Mouse (Mus musculus): ENCODE data around the gene Man2a1. TPM values are rescaled to one million over a fixed set of nuclear protein-coding genes. Genes with fewer than 3 reads are reported as not detected.

The Man2a1 gene
- total and polyA plus RNA-seq, 3 experiments, result 4.7 to 18.5 (median 17.2) TPM

DNA sequence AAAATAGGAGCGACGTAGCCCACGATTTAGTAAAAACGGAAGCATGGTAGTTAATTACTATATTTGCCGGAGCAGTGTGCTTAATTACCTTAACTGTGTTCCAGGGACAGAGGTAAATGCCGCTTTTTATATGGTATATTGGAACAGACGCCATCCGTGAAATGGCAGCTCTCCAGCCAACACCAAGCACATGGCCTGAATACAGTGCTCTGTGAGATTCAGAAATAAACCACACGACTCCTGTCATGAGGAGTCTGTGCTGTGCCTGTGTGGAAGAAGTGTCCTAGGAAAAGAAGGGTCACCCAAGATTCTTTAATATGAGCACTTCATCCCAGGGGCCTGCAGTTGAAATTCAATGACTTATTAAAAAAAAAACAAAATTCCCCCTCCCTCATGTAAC, 50.2 kb downstream of the Man2a1 start:
- intact Hi-C loops (cut with DNase I), result no loop called here
- WGBS, result 94% methylated on average over 9 of the region's 9 CpGs
- H3K79me2 ChIP-seq (replicated peaks; ENCODE audit: control insufficient read depth, insufficient read depth, low read length), result no peaks in the 10 kb centered on the region; the same call in 1 of the 2 replicates
- no peak for DNase-seq
- no peaks in the 10 kb centered on the region for H3K27me3 ChIP-seq (ENCODE audit: control insufficient read depth, insufficient read depth, low read length)
- peaks cover 2% of the 10 kb centered on the region; the same call in 1 of the 2 replicates for H3K36me3 ChIP-seq (ENCODE audit: control insufficient read depth, insufficient read depth, low read length)
- no peak overlapping the region for H3K9ac ChIP-seq (ENCODE audit: low read depth, low read length)
- H3K27ac ChIP-seq, result no peak overlapping the region
- TF ChIP-seq CTCF (IDR thresholded peaks at IDR 0.05) (no peak), EP300 (IDR thresholded peaks at IDR 0.05; ENCODE audit: insufficient read depth, low read depth, low read length) (no peak), POLR2A (IDR thresholded peaks at IDR 0.05; ENCODE audit: insufficient read depth, low read depth, low read length) (no peak)
- H3K4me1 ChIP-seq (ENCODE audit: control insufficient read depth, insufficient read depth, low read length), result no peaks in the 10 kb centered on the region; the same call in 1 of the 2 replicates
- H3K4me3 ChIP-seq, result no peak overlapping the region

DNA sequence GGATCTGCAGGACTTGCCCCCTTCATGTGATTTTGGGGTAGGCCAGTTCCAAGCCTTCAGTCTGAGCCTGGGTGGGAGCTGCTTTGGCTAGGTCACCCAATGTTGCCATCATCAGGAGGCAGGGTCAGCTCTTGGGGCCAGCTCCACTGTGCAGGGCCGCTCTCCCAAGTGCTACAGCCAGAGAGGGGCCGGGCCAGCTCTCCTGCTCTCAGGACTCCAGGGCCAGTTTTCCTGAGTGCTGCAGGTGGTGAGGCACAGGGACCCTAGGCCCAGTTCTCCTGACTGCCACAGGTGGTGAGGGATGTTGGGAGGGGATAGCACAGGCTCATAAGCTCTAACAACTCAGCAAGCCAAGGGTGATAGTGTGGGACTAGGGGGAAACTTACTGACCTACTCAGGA, 53.1 kb downstream of the Man2a1 start:
- DNase-seq, result no peak
- H3K36me3 ChIP-seq (ENCODE audit: control insufficient read depth, insufficient read depth, low read length), result peaks cover 4% of the 10 kb centered on the region
- H3K4me3 ChIP-seq, result no peak overlapping the region
- H3K79me2 ChIP-seq (replicated peaks; ENCODE audit: control insufficient read depth, insufficient read depth, low read length), result no peaks in the 10 kb centered on the region; the same call in 1 of the 2 replicates
- no peaks in the 10 kb centered on the region for H3K4me1 ChIP-seq (ENCODE audit: control insufficient read depth, insufficient read depth, low read length)
- intact Hi-C loops (cut with DNase I), result no loop called here
- no peak overlapping the region for H3K27ac ChIP-seq
- H3K27me3 ChIP-seq (ENCODE audit: control insufficient read depth, insufficient read depth, low read length), result no peaks in the 10 kb centered on the region
- no peak overlapping the region for H3K9ac ChIP-seq (ENCODE audit: low read depth, low read length)
- WGBS, result 98% methylated on average over 2 of the region's 2 CpGs
- TF ChIP-seq CTCF (IDR thresholded peaks at IDR 0.05) (no peak), EP300 (IDR thresholded peaks at IDR 0.05; ENCODE audit: insufficient read depth, low read depth, low read length) (no peak), POLR2A (IDR thresholded peaks at IDR 0.05; ENCODE audit: insufficient read depth, low read depth, low read length) (no peak)

DNA sequence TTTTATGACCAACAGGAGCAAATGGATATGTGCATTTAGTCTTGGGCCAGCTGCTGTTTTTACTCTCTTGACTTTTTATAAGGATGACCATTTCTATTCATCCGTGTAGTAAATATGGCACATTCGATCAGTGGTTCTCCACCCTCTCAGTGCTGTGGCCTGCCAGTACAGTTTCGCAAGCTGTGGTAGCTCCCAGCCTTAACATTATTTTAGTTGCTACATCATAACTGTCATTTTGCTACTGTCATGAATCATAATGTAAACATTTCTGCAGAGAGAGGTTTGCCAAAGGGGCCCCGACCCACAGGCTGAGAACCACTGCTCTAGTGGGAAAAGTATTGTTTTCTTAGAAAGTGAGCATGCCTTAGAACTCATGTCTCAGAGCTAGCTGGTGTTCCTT, 59.1 kb downstream of the Man2a1 start:
- H3K36me3 ChIP-seq (ENCODE audit: control insufficient read depth, insufficient read depth, low read length), result peaks cover 5% of the 10 kb centered on the region
- no peak overlapping the region for H3K27ac ChIP-seq
- H3K27me3 ChIP-seq (ENCODE audit: control insufficient read depth, insufficient read depth, low read length), result no peaks in the 10 kb centered on the region
- intact Hi-C loops (cut with DNase I), result loop anchor here (5.0 kb wide), 1 partner anchor 57 kb away; the partner anchor contains the start of gene Man2a1
- no peaks in the 10 kb centered on the region; the same call in 1 of the 2 replicates for H3K79me2 ChIP-seq (replicated peaks; ENCODE audit: control insufficient read depth, insufficient read depth, low read length)
- H3K9ac ChIP-seq (ENCODE audit: low read depth, low read length), result no peak overlapping the region
- H3K4me3 ChIP-seq, result no peak overlapping the region
- WGBS, result 91% methylated on average over 4 of the region's 4 CpGs
- TF ChIP-seq CTCF (IDR thresholded peaks at IDR 0.05), result no peak
- TF ChIP-seq EP300 (IDR thresholded peaks at IDR 0.05; ENCODE audit: insufficient read depth, low read depth, low read length), result no peak
- TF ChIP-seq POLR2A (IDR thresholded peaks at IDR 0.05; ENCODE audit: insufficient read depth, low read depth, low read length), result no peak
- no peaks in the 10 kb centered on the region; the same call in 1 of the 2 replicates for H3K4me1 ChIP-seq (ENCODE audit: control insufficient read depth, insufficient read depth, low read length)
- DNase-seq, result no peak

DNA sequence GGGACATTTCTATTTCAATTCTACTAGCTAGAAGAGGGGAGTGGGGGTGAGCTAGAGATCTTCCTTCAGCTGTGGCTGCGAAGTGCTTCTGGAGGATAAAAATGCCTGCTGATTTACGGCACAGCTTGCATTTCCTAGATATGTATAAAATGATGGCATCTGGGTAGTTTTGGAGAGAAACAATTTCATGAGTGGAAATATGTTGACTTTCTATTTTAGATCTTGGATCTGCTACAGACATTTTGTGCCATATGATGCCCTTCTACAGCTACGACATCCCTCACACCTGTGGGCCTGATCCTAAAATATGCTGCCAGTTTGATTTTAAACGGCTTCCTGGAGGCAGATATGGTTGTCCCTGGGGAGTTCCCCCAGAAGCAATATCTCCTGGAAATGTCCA, 66.0 kb downstream of the Man2a1 start:
- intact Hi-C loops (cut with DNase I), result no loop called here
- Histone ChIP-seq H3K27me3 (ENCODE audit: control insufficient read depth, insufficient read depth, low read length) (no peaks in the 10 kb centered on the region), H3K27ac (no peak overlapping the region), H3K4me1 (ENCODE audit: control insufficient read depth, insufficient read depth, low read length) (peaks cover 2% of the 10 kb centered on the region), H3K36me3 (ENCODE audit: control insufficient read depth, insufficient read depth, low read length) (peaks cover 5% of the 10 kb centered on the region), H3K4me3 (no peak overlapping the region), H3K9ac (ENCODE audit: low read depth, low read length) (no peak overlapping the region), H3K79me2 (replicated peaks; ENCODE audit: control insufficient read depth, insufficient read depth, low read length) (no peaks in the 10 kb centered on the region)
- no peak for DNase-seq
- TF ChIP-seq EP300 (IDR thresholded peaks at IDR 0.05; ENCODE audit: insufficient read depth, low read depth, low read length) (no peak), CTCF (IDR thresholded peaks at IDR 0.05) (no peak), POLR2A (IDR thresholded peaks at IDR 0.05; ENCODE audit: insufficient read depth, low read depth, low read length) (no peak)
- WGBS, result 79% methylated on average over 4 of the region's 4 CpGs

DNA sequence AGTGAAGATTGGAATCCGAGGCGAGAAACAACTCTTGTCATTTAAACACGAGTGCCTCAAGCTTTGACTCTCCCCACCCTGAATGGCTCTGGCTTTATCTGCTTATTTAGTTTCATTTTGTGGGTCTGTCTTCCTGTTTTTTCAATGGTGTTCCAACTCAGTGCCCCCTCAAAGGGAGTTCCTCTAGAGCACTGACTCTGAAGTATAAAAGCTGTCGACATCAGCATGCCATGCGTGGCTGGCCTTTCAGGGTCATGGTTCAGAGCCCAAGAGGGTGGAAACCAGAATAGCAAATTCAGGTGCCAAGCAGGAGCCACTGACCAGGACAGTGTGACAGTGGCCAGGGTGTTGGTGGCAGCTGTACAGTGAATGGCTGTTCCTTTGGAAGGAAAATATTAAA, 68.0 kb downstream of the Man2a1 start:
- no peak overlapping the region for H3K4me3 ChIP-seq
- WGBS, result 52% methylated on average over 5 of the region's 5 CpGs
- TF ChIP-seq EP300 (IDR thresholded peaks at IDR 0.05; ENCODE audit: insufficient read depth, low read depth, low read length) (no peak), POLR2A (IDR thresholded peaks at IDR 0.05; ENCODE audit: insufficient read depth, low read depth, low read length) (no peak), CTCF (IDR thresholded peaks at IDR 0.05) (no peak)
- no peak overlapping the region for H3K9ac ChIP-seq (ENCODE audit: low read depth, low read length)
- peaks cover 8% of the 10 kb centered on the region for H3K36me3 ChIP-seq (ENCODE audit: control insufficient read depth, insufficient read depth, low read length)
- intact Hi-C loops (cut with DNase I), result no loop called here
- H3K27ac ChIP-seq, result no peak overlapping the region
- H3K4me1 ChIP-seq (ENCODE audit: control insufficient read depth, insufficient read depth, low read length), result peaks cover 2% of the 10 kb centered on the region
- H3K27me3 ChIP-seq (ENCODE audit: control insufficient read depth, insufficient read depth, low read length), result no peaks in the 10 kb centered on the region
- DNase-seq, result peak in 1 of 2 experiments; percentile 39
- no peaks in the 10 kb centered on the region for H3K79me2 ChIP-seq (replicated peaks; ENCODE audit: control insufficient read depth, insufficient read depth, low read length)

DNA sequence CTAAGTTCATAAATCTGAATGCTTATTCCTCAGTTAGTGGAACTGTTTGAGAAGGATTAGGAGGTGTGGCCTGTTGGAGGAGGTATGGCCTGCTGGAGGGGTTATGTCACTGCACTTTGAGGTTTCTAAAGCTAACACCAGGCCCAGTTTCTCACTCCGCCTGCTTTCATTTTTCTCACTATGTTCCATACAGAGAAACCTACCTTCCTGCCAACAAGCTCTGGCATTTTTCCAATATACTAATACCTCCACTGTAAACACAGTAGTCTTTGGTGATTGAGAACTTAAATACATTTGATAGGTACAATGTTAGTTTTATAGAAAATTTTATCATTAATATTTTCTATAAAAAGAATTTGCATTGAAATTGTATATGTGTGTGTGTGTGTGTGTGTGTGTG, 73.9 kb downstream of the Man2a1 start:
- TF ChIP-seq POLR2A (IDR thresholded peaks at IDR 0.05; ENCODE audit: insufficient read depth, low read depth, low read length) (no peak), EP300 (IDR thresholded peaks at IDR 0.05; ENCODE audit: insufficient read depth, low read depth, low read length) (no peak), CTCF (IDR thresholded peaks at IDR 0.05) (no peak)
- no peak for DNase-seq
- no peaks in the 10 kb centered on the region for H3K79me2 ChIP-seq (replicated peaks; ENCODE audit: control insufficient read depth, insufficient read depth, low read length)
- H3K4me3 ChIP-seq, result no peak overlapping the region
- 91% methylated on average over 1 of the region's 1 CpGs for WGBS
- intact Hi-C loops (cut with DNase I), result no loop called here
- no peak overlapping the region for H3K9ac ChIP-seq (ENCODE audit: low read depth, low read length)
- no peak overlapping the region for H3K27ac ChIP-seq
- H3K27me3 ChIP-seq (ENCODE audit: control insufficient read depth, insufficient read depth, low read length), result no peaks in the 10 kb centered on the region
- peaks cover 10% of the 10 kb centered on the region for H3K36me3 ChIP-seq (ENCODE audit: control insufficient read depth, insufficient read depth, low read length)
- no peaks in the 10 kb centered on the region for H3K4me1 ChIP-seq (ENCODE audit: control insufficient read depth, insufficient read depth, low read length)

Data from heart, adult 2 months (tissue).